Mouse (Mus musculus) embryonic fibroblast, embryonic 13.5 days (primary cell): ENCODE results near the gene Smo.

ENCODE experiments used
- CTCF ChIP-seq: IDR thresholded peaks from 2 replicates; pipeline ENCODE4 v1.5.1; 2011; ENCODE audit warnings: mild to moderate bottlenecking, control low read depth, low read length, moderate library complexity, borderline replicate concordance; ENCODE audit not compliant: insufficient read depth
- POLR2A ChIP-seq: IDR thresholded peaks from 2 replicates; pipeline ENCODE4 v1.6.1; 2011; ENCODE audit warnings: low read depth, mild to moderate bottlenecking, control low read depth, low read length, moderate library complexity

DNA sequence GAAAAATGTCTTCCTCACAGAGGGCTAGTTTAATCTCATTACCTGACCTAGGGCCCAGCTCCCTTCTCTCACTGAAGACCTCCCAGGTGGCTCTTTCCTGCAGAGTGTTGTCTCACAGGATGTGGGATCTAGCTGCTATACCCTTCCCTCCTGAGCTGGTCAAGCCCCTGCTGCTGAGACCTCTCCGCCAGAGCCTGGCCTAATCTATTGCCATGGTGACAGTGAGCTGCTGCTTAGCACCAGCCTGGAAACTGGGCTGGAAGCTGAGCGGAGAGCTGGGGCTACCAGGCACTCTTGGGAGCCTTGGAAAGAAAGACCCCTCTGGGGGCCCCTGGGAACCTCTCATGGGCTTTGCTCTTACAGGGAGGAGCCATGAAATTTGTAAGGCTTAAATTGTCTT is 27.4 kb upstream of the Smo start:
- no peak for TF ChIP-seq CTCF
- TF ChIP-seq POLR2A: no peak
